Mouse (Mus musculus) T-helper 17 cell (primary cell): Measurements from ENCODE around the gene Hdac7.

Experiments
- in situ Hi-C, 2 experiments: fragments of 300-600 bp; cut with MboI, MseI; formaldehyde crosslinking; loops; 1 replicate in 1 of 2; 2 replicates in 1 of 2; pipeline ENCODE4 v1.15.1; 2025; ENCODE audit warnings: high pct_unique_total_duplicates in 2 of 2

Hdac7 gene

GRCm38 (mm10) chr15:97860353-97860752 is 16.1 kb upstream of the Hdac7 start:
- in situ Hi-C loops = loop anchor here in 1 of 2 experiments (5.0 kb wide), 1 partner anchor 87 kb away; no protein-coding TSS in a partner anchor

GRCm38 (mm10) chr15:97858431-97858830 is 14.1 kb upstream of the Hdac7 start:
- in situ Hi-C loops = loop anchor here (5.0 to 10.0 kb wide), 2 partner anchors 66 to 106 kb away; partner anchors contain the start of gene Tmem106c (in 1 of the 2)

- in situ Hi-C loops = loop anchor here (5.0 to 10.0 kb wide), 2 partner anchors 110 to 137 kb away; partner anchors contain the start of gene Tmem106c (in 1 of the 2)
Observed at GRCm38 (mm10) chr15:97854551-97854950, 10.2 kb upstream of the Hdac7 start.

- in situ Hi-C loops = loop anchor here (5.0 to 10.0 kb wide), 2 partner anchors 111 to 137 kb away; partner anchors contain the start of gene Tmem106c (in 1 of the 2)
Observed at GRCm38 (mm10) chr15:97854059-97854458, 9.8 kb upstream of the Hdac7 start.

DNA sequence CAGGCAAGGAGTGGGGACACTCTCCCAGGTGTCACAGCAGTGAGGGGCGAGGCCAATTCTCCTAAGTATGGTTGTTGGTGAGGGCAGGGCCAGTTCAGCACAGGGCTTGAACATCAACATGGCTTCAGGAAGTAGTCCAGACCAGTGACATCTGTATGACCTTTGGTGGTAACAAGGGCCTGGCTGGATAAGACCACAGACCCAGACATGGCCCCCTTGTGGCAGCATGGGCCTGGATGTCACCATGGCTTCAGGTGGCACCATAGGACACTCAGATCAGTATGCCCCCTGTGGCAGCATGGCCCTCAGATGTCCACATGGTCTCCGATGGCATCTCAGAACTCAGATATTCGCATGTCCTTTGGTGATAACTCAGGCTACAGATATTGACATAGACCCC is 8.0 kb upstream of the Hdac7 start:
- in situ Hi-C loops = loop anchor here (5.0 to 10.0 kb wide), 2 partner anchors 113 to 135 kb away; partner anchors contain the start of gene Tmem106c (in 1 of the 2)

DNA sequence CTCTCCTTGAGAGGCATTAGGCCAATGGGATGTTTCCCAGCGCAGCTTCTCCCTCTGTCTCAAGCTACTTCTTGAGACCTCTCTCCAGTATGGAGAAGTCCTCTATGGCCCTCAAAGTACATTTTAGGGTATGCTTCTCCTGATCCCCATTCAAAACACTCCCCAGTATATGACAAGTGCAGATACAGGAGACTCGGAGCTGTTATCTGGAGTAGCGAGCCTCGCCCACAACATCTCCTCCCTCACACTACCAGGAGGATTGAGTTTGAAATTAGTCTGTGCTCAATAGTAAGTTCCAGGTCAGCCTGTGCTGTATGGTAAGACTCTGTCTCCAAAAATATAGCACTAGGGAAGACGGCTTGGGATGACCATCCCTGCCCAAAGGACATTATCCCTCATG is 6.7 kb upstream of the Hdac7 start:
- in situ Hi-C loops = loop anchor here (5.0 to 10.0 kb wide), 2 partner anchors 114 to 134 kb away; partner anchors contain the start of gene Tmem106c (in 1 of the 2)

DNA sequence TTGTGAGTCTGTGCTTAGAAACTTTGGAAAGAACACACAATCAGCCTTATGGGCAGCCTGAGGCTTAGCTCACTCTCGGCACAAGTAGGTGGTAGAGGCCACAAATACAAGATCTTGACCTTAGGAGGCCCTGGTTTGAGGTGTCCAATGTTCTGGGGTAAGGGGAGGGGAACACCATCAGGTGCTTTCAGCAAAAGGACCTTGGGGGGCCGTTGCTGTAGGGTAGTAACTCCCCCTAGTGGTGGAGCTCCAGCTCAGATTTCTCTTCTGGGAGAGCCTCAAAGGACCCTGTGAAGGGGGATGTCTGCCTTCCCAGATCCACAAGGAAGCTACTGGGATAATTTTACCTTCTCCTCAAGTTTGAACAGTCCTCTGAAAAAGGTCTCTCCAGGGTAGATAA is 6.1 kb upstream of the Hdac7 start:
- in situ Hi-C loops = loop anchor here (5.0 to 10.0 kb wide), 2 partner anchors 114 to 133 kb away; partner anchors contain the start of gene Tmem106c (in 1 of the 2)

DNA sequence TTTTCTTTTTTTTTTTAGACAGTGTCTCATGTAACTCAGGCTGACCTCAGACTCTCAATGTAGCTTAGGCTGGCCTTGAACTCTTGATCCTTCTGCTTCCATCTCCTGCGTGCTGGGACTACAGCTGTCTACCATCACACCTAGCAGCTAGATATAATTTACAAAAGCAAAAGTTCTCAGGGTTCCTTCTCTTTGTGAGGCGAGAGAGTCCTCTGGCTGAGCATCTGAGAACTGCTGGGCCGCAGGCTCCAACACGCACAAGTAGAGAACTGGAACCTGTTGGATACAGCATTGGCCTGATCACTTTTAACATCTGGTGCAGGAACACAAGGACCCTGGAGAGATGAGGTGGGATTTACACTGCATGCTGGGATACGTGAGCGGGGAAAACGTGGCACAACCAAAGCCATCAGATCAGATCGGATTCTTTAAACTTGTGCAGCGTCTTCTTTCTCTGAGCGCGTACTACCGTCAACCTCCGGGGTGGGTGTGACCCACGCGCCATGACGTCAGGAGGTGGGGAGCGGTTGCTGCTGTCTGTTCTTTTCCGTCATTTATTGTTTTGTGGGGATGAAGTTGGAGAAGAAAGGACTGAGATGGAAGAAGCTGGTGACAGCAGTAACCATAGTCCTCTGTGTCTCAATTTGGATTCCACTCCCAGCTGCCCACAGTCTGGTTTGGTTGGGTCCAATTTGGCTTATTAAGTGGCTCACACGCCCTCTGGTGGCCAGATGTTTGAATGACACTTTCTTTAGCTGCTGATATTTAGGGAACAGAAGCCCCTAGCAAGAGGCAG is 5.0 kb upstream of the Hdac7 start:
- in situ Hi-C loops = loop anchor here (10.0 kb wide), 2 partner anchors 55 to 485 kb away; no protein-coding TSS in a partner anchor

DNA sequence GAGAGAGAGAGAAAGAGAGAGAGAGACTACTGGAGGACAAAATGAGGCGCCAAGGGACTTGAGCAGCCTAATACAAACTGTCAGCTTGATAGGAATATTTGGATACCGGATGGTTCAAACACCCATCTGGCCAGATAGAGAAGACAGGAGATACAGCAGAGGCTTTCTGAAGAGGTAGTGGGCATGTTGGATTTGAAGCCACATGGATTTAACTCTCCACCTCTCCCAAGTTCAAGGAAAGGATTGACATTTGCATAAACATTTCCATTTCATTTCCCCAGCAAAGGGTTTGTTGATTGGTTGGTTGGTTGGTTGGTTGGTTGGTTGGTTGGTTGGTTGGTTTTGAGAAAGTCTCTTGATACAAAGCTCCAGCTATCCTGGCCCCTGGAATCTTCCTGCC is 3.6 kb upstream of the Hdac7 start:
- in situ Hi-C loops = loop anchor here (10.0 kb wide), 2 partner anchors 53 to 483 kb away; no protein-coding TSS in a partner anchor

- in situ Hi-C loops = loop anchor here (10.0 kb wide), 2 partner anchors 52 to 482 kb away; no protein-coding TSS in a partner anchor
Observed at GRCm38 (mm10) chr15:97847285-97847684, 3.0 kb upstream of the Hdac7 start.

- in situ Hi-C loops = loop anchor here (10.0 kb wide), 2 partner anchors 52 to 482 kb away; no protein-coding TSS in a partner anchor
Observed at GRCm38 (mm10) chr15:97846121-97846882, 2.0 kb upstream of the Hdac7 start.

- in situ Hi-C loops = loop anchor here (10.0 kb wide), 2 partner anchors 48 to 478 kb away; no protein-coding TSS in a partner anchor
Observed at GRCm38 (mm10) chr15:97843247-97843651, 1.1 kb downstream of the Hdac7 start.

DNA sequence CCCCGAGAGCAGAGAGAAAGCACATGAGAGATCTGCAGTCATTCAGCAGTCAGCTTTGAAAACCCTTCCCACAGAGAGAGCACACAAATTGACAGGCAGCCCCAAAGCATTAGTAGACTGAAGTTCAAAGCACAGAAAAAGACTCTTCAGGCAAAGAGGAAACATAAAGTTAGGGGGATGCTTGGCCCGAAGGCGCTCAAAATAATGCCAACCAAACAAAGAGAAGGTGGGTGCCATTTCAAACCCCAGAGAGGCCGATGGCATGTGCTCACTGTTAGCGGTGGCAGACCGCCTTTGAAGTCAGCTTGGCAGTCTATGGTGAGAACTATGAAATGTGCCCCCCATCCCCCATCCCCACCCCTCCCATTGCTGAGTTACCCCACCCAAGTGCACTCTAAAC is 2.2 kb downstream of the Hdac7 start:
- in situ Hi-C loops = loop anchor here (10.0 kb wide), 2 partner anchors 47 to 477 kb away; no protein-coding TSS in a partner anchor

DNA sequence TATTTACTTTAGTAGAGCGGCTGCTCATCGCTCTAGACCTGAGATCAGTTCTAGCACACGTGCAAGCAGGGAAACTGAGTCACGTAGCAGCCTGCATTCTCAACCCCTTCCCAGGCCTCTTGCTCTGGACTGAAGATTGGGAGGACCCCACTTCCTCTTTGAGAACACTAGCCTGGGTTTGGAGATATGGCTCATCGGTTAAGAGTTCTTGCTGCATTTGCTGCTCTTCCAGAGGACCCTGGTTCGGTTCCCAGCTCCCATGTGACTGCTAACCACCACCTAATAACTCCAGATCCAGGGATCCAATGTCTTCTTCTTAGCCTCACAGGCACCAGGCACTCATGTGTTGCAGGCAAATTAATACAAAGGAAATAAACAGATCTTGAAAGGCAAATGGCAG is 2.9 kb downstream of the Hdac7 start:
- in situ Hi-C loops = loop anchor here (10.0 kb wide), 2 partner anchors 47 to 477 kb away; no protein-coding TSS in a partner anchor

DNA sequence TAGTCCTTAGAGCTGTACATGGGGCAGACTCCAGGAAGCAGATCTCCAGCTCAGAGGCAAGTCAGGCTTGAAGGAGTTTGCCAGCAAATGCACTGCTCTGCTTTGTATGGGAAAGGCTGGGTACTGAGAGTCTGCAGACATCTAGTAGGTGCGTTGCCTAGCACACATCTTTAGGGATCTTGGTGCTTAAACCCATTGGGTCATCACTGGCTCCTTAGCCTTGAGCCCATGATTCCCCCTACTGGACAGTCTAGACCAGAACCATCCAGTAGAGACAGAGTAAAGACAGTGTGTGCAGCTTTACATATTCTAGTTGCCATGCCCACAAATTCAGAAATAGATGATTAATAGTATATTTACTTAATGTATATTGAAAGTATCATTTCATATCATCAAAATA is 3.5 kb downstream of the Hdac7 start:
- in situ Hi-C loops = loop anchor here (10.0 kb wide), 2 partner anchors 46 to 476 kb away; no protein-coding TSS in a partner anchor

GRCm38 (mm10) chr15:97839991-97840455 is 4.3 kb downstream of the Hdac7 start:
- in situ Hi-C loops = loop anchor here (10.0 kb wide), 4 partner anchors 45 to 475 kb away; no protein-coding TSS in a partner anchor

- in situ Hi-C loops = loop anchor here (10.0 kb wide), 2 partner anchors 375 to 465 kb away; no protein-coding TSS in a partner anchor
Observed at GRCm38 (mm10) chr15:97839473-97839872, 4.8 kb downstream of the Hdac7 start.

- in situ Hi-C loops = loop anchor here (10.0 kb wide), 2 partner anchors 374 to 464 kb away; no protein-coding TSS in a partner anchor
Observed at GRCm38 (mm10) chr15:97839012-97839411, 5.3 kb downstream of the Hdac7 start.

- in situ Hi-C loops = loop anchor here (10.0 kb wide), 2 partner anchors 374 to 464 kb away; no protein-coding TSS in a partner anchor
Observed at GRCm38 (mm10) chr15:97838395-97838794, 5.9 kb downstream of the Hdac7 start.

DNA sequence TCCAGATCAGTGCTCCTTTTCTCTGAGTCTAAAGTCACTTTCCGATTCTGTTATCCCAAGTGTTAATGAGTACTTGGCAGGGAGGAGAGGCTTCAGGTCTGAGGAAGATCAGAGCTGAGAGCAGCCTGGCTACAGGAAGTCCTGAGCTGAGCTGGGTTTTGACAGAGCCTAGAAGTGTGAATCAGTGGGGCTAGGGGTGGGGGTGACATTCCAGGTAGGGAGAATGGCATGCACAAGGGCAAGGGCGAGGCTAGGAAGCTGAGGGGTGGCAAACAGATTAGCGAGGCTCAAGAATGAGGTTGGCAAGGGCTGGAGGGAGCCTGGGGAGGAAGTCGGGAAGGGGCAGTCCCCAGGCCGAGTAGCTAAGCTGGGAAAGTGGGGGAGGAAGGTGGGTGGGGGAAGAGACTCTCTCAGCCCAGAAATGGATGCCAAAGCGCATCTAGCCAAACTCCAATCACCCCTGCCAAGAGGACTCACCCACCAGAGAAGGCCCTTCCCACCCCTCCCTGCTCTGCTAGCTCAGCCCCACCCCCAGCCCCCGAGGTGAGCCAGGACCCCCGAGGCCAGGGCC is 6.7 kb downstream of the Hdac7 start:
- in situ Hi-C loops = loop anchor here (10.0 kb wide), 2 partner anchors 373 to 463 kb away; no protein-coding TSS in a partner anchor
